Mouse (Mus musculus): Measurements from ENCODE around the gene Spock2. TPM values are rescaled to one million over a fixed set of nuclear protein-coding genes. Genes with fewer than 3 reads are reported as not detected.

Spock2 gene
- total and polyA plus RNA-seq, 3 experiments = 0.03 TPM; not detected in 2

- no peak overlapping the region for H3K4me3 ChIP-seq (ENCODE audit: control insufficient read depth in 1 of 2, insufficient read depth in 1 of 2, low read depth in 2 of 2, low read length in 2 of 2)
- H3K27me3 ChIP-seq (ENCODE audit: control insufficient read depth in 1 of 2, insufficient read depth in 2 of 2, low read length in 2 of 2) = no peaks in the 10 kb centered on the region
- no peak overlapping the region for H3K9ac ChIP-seq (ENCODE audit: control insufficient read depth, low read depth, low read length, poor library complexity, severe bottlenecking)
- no peaks in the 10 kb centered on the region for H3K79me2 ChIP-seq (ENCODE audit: control insufficient read depth, insufficient read depth, low read length, poor library complexity)
- no peaks in the 10 kb centered on the region for H3K9me3 ChIP-seq (replicated peaks; ENCODE audit: insufficient read depth, low read length)
- DNase-seq (ENCODE audit: low read depth, low spot score) = no peak
- H3K27ac ChIP-seq (ENCODE audit: control insufficient read depth, low read depth, low read length) = no peak overlapping the region
- TF ChIP-seq NRF1 (IDR thresholded peaks at IDR 0.05; ENCODE audit: insufficient read depth, low read depth, low read length, poor library complexity, severe bottlenecking) = no peak
- no peak for TF ChIP-seq SMC3 (IDR thresholded peaks at IDR 0.05; ENCODE audit: low read depth, low read length)
- TF ChIP-seq CTCF (IDR thresholded peaks at IDR 0.05 in 2 of 3, conservative IDR thresholded peaks at IDR 0.05 in 1 of 3; ENCODE audit: control insufficient read depth in 1 of 3, insufficient read depth in 1 of 3, low read depth in 2 of 3, low read length in 3 of 3, poor library complexity in 1 of 3, severe bottlenecking in 1 of 3) = no peak
- no peak for TF ChIP-seq MYC (IDR thresholded peaks at IDR 0.05; ENCODE audit: low read depth, low read length)
- TF ChIP-seq ZMIZ1 (IDR thresholded peaks at IDR 0.05; ENCODE audit: low read depth, low read length) = no peak
- no peak for TF ChIP-seq USF1 (IDR thresholded peaks at IDR 0.05; ENCODE audit: low read depth, low read length)
- TF ChIP-seq HCFC1 (IDR thresholded peaks at IDR 0.05; ENCODE audit: low read depth, low read length) = no peak
- TF ChIP-seq JUND (IDR thresholded peaks at IDR 0.05; ENCODE audit: low read depth, low read length) = no peak
- TF ChIP-seq BHLHE40 (IDR thresholded peaks at IDR 0.05; ENCODE audit: borderline replicate concordance, low read depth, low read length) = no peak
- TF ChIP-seq KAT2A (conservative IDR thresholded peaks at IDR 0.05; ENCODE audit: low read depth, low read length) = no peak
- no peak for TF ChIP-seq MEF2A (IDR thresholded peaks at IDR 0.05; ENCODE audit: extremely low read depth, insufficient replicate concordance, low read depth, low read length, poor library complexity, severe bottlenecking)
- TF ChIP-seq POLR2AphosphoS2 (IDR thresholded peaks at IDR 0.05; ENCODE audit: low read length) = no peak
- no peak for TF ChIP-seq SIN3A (IDR thresholded peaks at IDR 0.05; ENCODE audit: low read length)
- no peak for TF ChIP-seq GATA1 (IDR thresholded peaks at IDR 0.05; ENCODE audit: low read depth, low read length)
- TF ChIP-seq ETS1 (IDR thresholded peaks at IDR 0.05; ENCODE audit: low read depth, low read length) = no peak
- no peak for TF ChIP-seq GABPA (IDR thresholded peaks at IDR 0.05; ENCODE audit: low read depth, low read length)
- no peak for TF ChIP-seq MAZ (IDR thresholded peaks at IDR 0.05; ENCODE audit: low read depth, low read length)
- TF ChIP-seq EP300 (IDR thresholded peaks at IDR 0.05; ENCODE audit: low read depth in 1 of 2, low read length in 2 of 2) = no peak
- no peak for TF ChIP-seq TBP (IDR thresholded peaks at IDR 0.05; ENCODE audit: low read depth, low read length)
- TF ChIP-seq TCF12 (IDR thresholded peaks at IDR 0.05; ENCODE audit: low read depth, low read length) = no peak
- H3K36me3 ChIP-seq (ENCODE audit: control insufficient read depth in 1 of 2, insufficient read depth in 2 of 2, low read length in 2 of 2) = no peaks in the 10 kb centered on the region
- no peaks in the 10 kb centered on the region for H3K4me1 ChIP-seq (ENCODE audit: control insufficient read depth in 1 of 2, insufficient read depth in 2 of 2, low read length in 2 of 2)
These were observed 24.5 kb downstream of the Spock2 start for GRCm38 (mm10) chr10:60130504-60130903.

- TF ChIP-seq MYC (IDR thresholded peaks at IDR 0.05; ENCODE audit: low read depth, low read length) = no peak
- no peak for TF ChIP-seq UBTF (IDR thresholded peaks at IDR 0.05; ENCODE audit: borderline replicate concordance, insufficient read depth, low read depth, low read length)
- TF ChIP-seq TCF12 (IDR thresholded peaks at IDR 0.05; ENCODE audit: low read depth, low read length) = no peak
- TF ChIP-seq MAFK (IDR thresholded peaks at IDR 0.05; ENCODE audit: borderline replicate concordance, low read depth, low read length) = no peak
- no peak for TF ChIP-seq ZKSCAN1 (IDR thresholded peaks at IDR 0.05; ENCODE audit: low read depth, low read length)
- no peak for TF ChIP-seq MAZ (IDR thresholded peaks at IDR 0.05; ENCODE audit: low read depth, low read length)
- TF ChIP-seq GATA1 (IDR thresholded peaks at IDR 0.05; ENCODE audit: low read depth, low read length) = no peak
- no peak for TF ChIP-seq SMC3 (IDR thresholded peaks at IDR 0.05; ENCODE audit: low read depth, low read length)
- no peak for TF ChIP-seq ZC3H11A (IDR thresholded peaks at IDR 0.05; ENCODE audit: low read depth, low read length)
- no peak for TF ChIP-seq TAL1 (IDR thresholded peaks at IDR 0.05; ENCODE audit: low read length)
- TF ChIP-seq MXI1 (IDR thresholded peaks at IDR 0.05; ENCODE audit: low read depth, low read length) = no peak
- no peak for TF ChIP-seq USF1 (IDR thresholded peaks at IDR 0.05; ENCODE audit: low read depth, low read length)
- no peak for TF ChIP-seq EP300 (IDR thresholded peaks at IDR 0.05; ENCODE audit: low read depth in 1 of 2, low read length in 2 of 2)
- no peak for TF ChIP-seq JUND (IDR thresholded peaks at IDR 0.05; ENCODE audit: low read depth, low read length)
- no peak for TF ChIP-seq KAT2A (conservative IDR thresholded peaks at IDR 0.05; ENCODE audit: low read depth, low read length)
- no peak overlapping the region for H3K9ac ChIP-seq (ENCODE audit: control insufficient read depth, low read depth, low read length, poor library complexity, severe bottlenecking)
- H3K4me3 ChIP-seq (ENCODE audit: control insufficient read depth in 1 of 2, insufficient read depth in 1 of 2, low read depth in 2 of 2, low read length in 2 of 2) = no peak overlapping the region
- H3K27ac ChIP-seq (ENCODE audit: control insufficient read depth, low read depth, low read length) = no peak overlapping the region
- no peak for DNase-seq (ENCODE audit: low read depth, low spot score)
- H3K4me1 ChIP-seq (ENCODE audit: control insufficient read depth in 1 of 2, insufficient read depth in 2 of 2, low read length in 2 of 2) = 0 out of 4 replicates have a peak, but pooled peaks cover 0 to 3% of the 10 kb centered on the region in 2 experiments
- H3K27me3 ChIP-seq (ENCODE audit: control insufficient read depth in 1 of 2, insufficient read depth in 2 of 2, low read length in 2 of 2) = no peaks in the 10 kb centered on the region
- H3K36me3 ChIP-seq (ENCODE audit: control insufficient read depth in 1 of 2, insufficient read depth in 2 of 2, low read length in 2 of 2) = no peaks in the 10 kb centered on the region
- no peaks in the 10 kb centered on the region for H3K9me3 ChIP-seq (replicated peaks; ENCODE audit: insufficient read depth, low read length)
- no peaks in the 10 kb centered on the region for H3K79me2 ChIP-seq (ENCODE audit: control insufficient read depth, insufficient read depth, low read length, poor library complexity)
These were observed 27.5 kb downstream of the Spock2 start for GRCm38 (mm10) chr10:60133501-60133900.
